Mouse (Mus musculus): ENCODE results near the gene Chpf.

Chpf gene

DNA sequence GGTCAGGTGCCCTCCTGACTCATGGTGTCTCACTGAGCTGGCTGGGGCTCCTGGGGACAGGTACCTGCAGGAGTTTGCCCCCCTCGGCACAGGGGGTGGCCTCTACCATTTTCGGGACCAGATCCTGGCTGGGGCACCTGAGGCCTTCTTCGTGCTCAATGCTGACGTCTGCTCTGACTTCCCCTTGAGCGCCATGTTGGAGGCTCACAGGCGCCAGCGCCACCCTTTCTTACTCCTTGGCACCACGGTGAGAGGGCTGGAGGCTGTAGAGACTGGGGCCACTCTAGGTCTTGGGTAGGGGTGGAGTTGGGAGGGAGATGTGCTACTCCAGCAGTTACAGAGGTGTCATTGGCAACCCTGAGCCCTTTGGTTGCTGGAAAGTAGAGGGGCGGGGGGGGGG, 40.3 kb downstream of the Chpf start:
- DNase-seq, result no peak

DNA sequence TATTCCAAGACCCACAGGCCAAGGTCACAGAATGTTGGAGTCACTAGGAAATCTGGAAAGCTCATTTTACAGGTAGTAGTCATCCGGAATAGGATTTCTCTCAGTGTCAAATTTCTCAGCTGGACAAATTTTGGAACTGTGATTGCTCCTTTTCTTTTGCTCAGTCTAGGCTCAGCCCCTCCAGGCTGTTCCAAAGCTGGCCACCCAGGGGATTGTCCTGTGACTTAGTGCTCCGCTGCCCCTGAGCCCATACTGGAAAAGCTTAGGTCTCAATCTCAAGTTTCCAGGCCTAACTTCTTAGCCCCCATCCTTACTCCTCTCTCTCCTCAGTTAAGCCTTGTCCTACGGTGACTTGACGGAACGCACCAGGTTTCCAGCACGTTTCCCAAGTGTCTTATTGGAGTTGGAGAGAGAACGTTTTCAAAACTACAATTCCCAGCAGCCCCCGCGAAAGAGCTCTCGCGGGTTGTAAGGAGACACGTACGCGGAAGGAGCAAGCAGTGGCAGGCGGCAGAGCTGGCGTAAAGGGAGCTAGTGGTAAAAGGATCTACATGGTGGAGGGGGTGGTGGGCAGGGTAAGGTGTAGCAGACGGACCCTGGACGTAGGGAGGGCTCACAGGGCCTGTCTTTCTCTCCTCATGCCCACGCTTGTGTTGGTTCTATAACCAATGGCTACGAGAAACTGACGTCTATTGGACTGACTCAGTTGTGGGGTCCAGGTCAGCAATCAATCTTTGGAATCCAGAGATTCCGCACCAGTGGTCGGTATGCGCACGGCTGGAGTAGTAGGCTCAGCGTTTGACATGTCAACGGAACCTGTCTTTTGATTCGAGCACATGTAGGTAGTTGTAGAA, 43.4 kb downstream of the Chpf start, which contains the start of gene Gmppa:
Gene Gmppa, plus strand, starts transcription at position 456 of the 854 bp plus-strand sequence.
- DNase-seq, result peak; percentile 81

DNA sequence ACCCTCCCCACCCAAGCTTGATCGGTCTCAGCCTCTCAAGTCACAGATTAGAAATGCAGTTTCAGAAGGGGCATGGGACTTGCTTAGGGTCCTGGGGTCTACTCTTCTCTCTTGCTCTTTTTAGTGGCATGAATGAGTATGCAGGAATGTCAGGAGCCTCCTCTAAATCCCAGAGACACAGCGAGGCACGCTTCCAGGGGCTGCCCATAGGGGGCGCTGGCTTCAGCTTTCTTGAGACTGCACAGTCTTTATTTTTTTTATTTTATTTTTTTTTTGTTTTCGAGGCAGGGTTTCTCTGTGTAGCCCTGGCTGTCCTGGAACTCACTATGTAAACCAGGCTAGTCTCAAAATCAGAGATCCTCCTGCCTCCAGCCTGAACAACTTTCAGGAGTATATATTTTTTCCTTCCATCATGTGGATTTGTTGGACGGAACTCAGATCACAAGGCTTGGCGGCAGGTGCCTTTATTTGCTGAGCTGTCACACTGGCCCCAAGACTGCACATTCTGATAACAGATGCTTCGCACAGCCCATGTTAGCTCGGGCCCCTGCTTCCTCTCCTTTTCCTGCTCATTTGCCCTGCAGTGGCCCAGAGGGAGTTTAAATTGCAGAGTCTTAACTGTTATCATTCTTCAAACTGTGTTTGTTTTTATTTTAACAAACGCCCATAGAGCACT, 53.2 kb downstream of the Chpf start:
- DNase-seq, result no peak

Data from kidney, adult 11 months (tissue).